Mouse (Mus musculus) intestine, embryonic 14.5 days (tissue): ENCODE results near the gene Mettl17. TPM values are rescaled to one million over a fixed set of nuclear protein-coding genes. Genes with fewer than 3 reads are reported as not detected.
"Not testable (repeated sequence)": the region's sequence is repeated elsewhere in the genome, so short reads cannot be mapped to it uniquely, and the experiment has no call there.

Source experiments
- ATAC-seq: fragments of 200-750 bp; cut with Nextera tagmentation; replicated peaks from 2 replicates; pipeline ENCODE4 v1.8.0; 2017; ENCODE audit warnings: low read depth, moderate number of reproducible peaks, moderate TSS enrichment, moderate library complexity; ENCODE audit not compliant: low FRiP score, low TSS enrichment
- DNase-seq: peaks from one replicate; pipeline ENCODE4 v3.0.0-alpha.2; 2018; ENCODE audit warnings: low spot score
- H3K27ac ChIP-seq: fragments of 300-500 bp; sonication (generic); 2 replicates; pipeline ENCODE4 v1.5.1; 2014; ENCODE audit warnings: low read depth, mild to moderate bottlenecking, control low read depth
- H3K27me3 ChIP-seq: fragments of 300-500 bp; sonication (generic); replicated peaks from 2 replicates; pipeline ENCODE4 v1.6.1; 2014; ENCODE audit warnings: low read length, control low read depth; ENCODE audit not compliant: control insufficient read depth, insufficient read depth
- H3K36me3 ChIP-seq: fragments of 300-500 bp; sonication (generic); 2 replicates; pipeline ENCODE4 v1.6.1; 2014; ENCODE audit warnings: low read length, control low read depth; ENCODE audit not compliant: control insufficient read depth, insufficient read depth
- H3K4me1 ChIP-seq: fragments of 300-500 bp; sonication (generic); replicated peaks from 2 replicates; pipeline ENCODE4 v1.6.1; 2014; ENCODE audit warnings: low read length, control low read depth, mixed read lengths; ENCODE audit not compliant: control insufficient read depth, insufficient read depth
- H3K4me2 ChIP-seq: fragments of 300-500 bp; sonication (generic); 2 replicates; pipeline ENCODE4 v1.6.1; 2014; ENCODE audit warnings: low read length
- H3K4me3 ChIP-seq: fragments of 300-500 bp; sonication (generic); 2 replicates; pipeline ENCODE4 v1.5.1; 2014; ENCODE audit warnings: low read depth, low read length, control low read depth, mixed read lengths
- H3K9ac ChIP-seq: fragments of 300-500 bp; sonication (generic); 2 replicates; pipeline ENCODE4 v1.6.1; 2014; ENCODE audit warnings: mild to moderate bottlenecking, low read length
- H3K9me3 ChIP-seq: fragments of 300-500 bp; sonication (generic); 2 replicates; pipeline ENCODE4 v1.6.1; 2016; ENCODE audit warnings: low read length, control low read depth; ENCODE audit not compliant: control insufficient read depth
- WGBS: fragments of 180-500 bp; shearing (Covaris S2); extraction: QIAGEN DNeasy Blood & Tissue Kit; methylation state at CpG from one replicate; pipeline ENCODE4 v1.1.7; 2014; 5-methylcytosine and 5-hydroxymethylcytosine counted together
- polyA plus RNA-seq: library from polyadenylated mRNA; unstranded; fragments of >200 nt; fragmentation: Nextera tagmentation; extraction: Ambion mirVana; gene quantifications from 2 replicates; pipeline ENCODE4 v1.2.1, GENCODE M21; 2014

Mettl17 gene
- polyA plus RNA-seq, 1 experiment from 2014 or later = 54.9 TPM

DNA sequence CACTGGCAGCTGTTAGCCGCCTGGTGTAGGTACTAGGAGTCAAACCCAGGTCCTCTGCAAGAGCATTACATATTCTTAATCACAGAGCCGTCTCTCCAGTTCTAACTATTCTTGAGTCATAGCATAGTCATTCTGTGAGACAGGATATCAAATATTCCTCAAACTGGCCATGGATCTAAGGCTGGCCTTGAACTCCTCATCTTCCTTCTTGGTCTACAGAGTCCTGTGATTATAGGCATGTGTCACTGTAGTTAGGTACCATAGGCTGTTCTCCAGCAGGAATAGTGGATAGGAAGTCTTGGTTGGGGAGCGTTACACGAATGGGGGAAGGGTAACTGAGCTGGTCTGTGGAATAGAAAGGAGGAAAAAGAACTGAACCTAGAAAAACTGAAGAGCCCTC, 31.9 kb downstream of the Mettl17 start:
- no peak for ATAC-seq
- WGBS = 87% methylated on average over 4 of the region's 4 CpGs
- no peaks in the 10 kb centered on the region for H3K36me3 ChIP-seq

DNA sequence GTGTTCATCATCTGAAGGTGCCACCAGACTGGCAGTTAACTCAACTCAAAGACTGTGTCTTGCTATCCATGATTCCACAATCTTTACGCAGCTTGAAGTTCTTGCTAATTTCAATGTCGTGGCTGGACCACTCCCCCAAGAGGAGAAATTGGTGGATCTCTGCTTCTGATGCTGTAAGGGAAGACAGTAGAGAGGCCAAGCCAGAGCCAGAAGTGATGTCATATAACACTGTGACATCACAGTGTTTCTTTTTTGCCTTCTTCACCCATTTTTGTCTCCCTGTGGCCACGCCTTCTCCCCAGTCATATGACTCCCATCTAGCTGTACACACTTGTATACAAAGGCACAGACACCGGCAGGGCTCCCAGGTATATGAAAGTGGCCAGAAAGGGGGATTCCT, 33.5 kb downstream of the Mettl17 start, which contains the start of gene Tppp2:
Tppp2 (plus strand) TSS at position 301 of the 400 bp plus-strand sequence.
- no peaks in the 10 kb centered on the region for H3K9me3 ChIP-seq
- H3K4me3 ChIP-seq = no peak within 1 kb of the TSS
- 85% methylated on average over 4 of the region's 4 CpGs for WGBS
- peaks cover 19% of the 10 kb centered on the region; the same call in 1 of the 2 replicates for H3K4me1 ChIP-seq
- no peaks in the 10 kb centered on the region for H3K27me3 ChIP-seq
- ATAC-seq (no peak), DNase-seq (no peak)
- no peak within 1 kb of the TSS for H3K27ac ChIP-seq
- H3K36me3 ChIP-seq = no peaks in the 10 kb centered on the region
- no peak within 1 kb of the TSS for H3K4me2 ChIP-seq
- no peak within 1 kb of the TSS for H3K9ac ChIP-seq

More for the DNA sequence above, 31.9 kb downstream of the Mettl17 start:
- peaks cover 15% of the 10 kb centered on the region; the same call in 1 of the 2 replicates for H3K4me1 ChIP-seq
- H3K9ac ChIP-seq = no peak overlapping the region
- DNase-seq = no peak
- no peak overlapping the region for H3K4me3 ChIP-seq
- H3K27ac ChIP-seq = no peak overlapping the region
- H3K9me3 ChIP-seq = no peaks in the 10 kb centered on the region
- no peak overlapping the region for H3K4me2 ChIP-seq
- H3K27me3 ChIP-seq = no peaks in the 10 kb centered on the region

DNA sequence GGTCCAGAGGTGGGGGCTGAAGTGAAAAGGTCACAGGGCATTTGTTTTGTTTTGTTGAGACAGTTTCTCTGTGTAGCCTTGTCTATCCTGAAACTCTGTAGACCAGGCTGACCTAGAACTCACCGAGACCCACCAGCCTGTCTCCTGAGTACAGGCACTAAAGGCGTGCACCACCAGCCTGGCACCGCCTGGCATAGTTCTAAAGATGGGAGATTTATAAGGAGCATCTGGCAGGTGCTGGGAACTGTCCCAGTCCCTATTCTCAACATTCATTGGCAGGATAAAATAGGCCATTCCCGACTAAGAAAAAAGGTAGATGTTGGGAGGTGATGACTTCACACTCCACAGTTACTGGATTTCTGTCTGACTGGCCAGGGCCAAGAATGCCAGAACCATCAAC, 34.3 kb downstream of the Mettl17 start:
- Histone ChIP-seq H3K4me1 (peaks cover 19% of the 10 kb centered on the region; the same call in 1 of the 2 replicates), H3K9me3 (no peaks in the 10 kb centered on the region), H3K4me2 (no peak overlapping the region), H3K27me3 (no peaks in the 10 kb centered on the region), H3K27ac (no peak overlapping the region), H3K9ac (no peak overlapping the region), H3K36me3 (no peaks in the 10 kb centered on the region), H3K4me3 (no peak overlapping the region)
- 87% methylated on average over 4 of the region's 4 CpGs for WGBS
- DNase-seq = no peak
- no peak for ATAC-seq

DNA sequence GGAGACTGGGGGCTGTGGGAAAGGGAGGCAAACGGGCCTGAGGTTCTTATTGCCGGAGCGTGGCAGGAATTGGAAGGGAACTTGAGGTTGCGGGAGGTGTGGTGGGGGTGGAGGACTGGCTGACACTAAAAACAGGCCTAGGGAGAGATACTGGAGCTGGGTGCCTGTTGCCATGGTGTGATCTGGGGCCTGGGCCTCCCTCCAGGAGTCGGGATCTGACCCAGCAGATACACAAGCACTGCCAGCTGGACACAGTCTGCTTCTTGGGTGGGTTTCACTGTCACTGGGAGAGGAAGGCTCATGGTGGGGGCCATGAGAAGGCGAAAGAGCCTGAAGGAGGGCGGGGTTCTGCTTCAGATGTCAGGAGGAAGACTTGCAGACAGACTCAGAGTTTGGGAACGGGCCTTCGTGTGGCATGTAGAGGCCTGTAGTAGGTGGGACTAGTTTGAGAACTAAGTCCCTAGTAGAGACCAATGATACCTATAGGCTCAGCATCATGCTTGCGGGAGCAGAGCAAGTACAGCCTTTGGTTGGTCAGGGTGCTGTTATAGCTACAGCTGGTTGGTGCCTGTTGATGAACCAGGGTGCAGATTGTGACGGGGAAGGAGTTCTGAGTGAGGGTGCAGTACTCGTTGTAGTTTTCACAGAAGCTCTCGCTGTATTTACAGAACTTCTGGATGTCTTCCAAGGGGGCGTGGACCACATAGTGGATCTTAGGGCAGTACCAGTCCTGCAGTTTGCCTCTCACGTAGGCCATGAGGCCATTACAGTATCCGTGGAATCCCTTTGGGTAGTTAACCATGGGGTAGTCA, 37.3 kb downstream of the Mettl17 start:
- no peak for DNase-seq
- H3K4me3 ChIP-seq = no peak overlapping the region
- no peaks in the 10 kb centered on the region for H3K9me3 ChIP-seq
- H3K27ac ChIP-seq = peak overlapping the region; percentile 52
- peaks cover 10% of the 10 kb centered on the region; the same call in 1 of the 2 replicates for H3K4me1 ChIP-seq
- H3K36me3 ChIP-seq = no peaks in the 10 kb centered on the region
- no peaks in the 10 kb centered on the region for H3K27me3 ChIP-seq
- no peak overlapping the region for H3K4me2 ChIP-seq
- 55% methylated on average over 16 of the region's 16 CpGs for WGBS
- no peak overlapping the region for H3K9ac ChIP-seq
- peak; percentile 58; the same call in 1 of the 2 replicates for ATAC-seq

DNA sequence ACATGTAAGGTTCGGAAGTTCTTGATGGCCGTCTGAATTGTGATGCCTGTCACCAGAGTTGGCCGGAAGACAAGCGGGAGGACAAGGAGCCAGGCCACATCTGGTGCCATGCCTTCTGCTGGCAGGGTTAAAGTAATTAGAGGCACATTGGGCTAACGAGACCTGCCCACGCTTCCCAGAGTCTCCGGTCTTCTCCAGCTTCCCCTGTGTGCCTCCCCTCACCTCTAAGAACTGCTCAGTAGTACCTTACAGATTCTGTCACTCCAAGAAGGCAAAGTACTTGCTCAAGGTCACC, 37.9 kb downstream of the Mettl17 start, which contains the start of gene Rnase13:
Rnase13 (minus strand) TSS at position 203 of the 295 bp plus-strand sequence.
- 88% methylated on average over 7 of the region's 7 CpGs for WGBS
- H3K4me3 ChIP-seq = no peak within 1 kb of the TSS
- DNase-seq (no peak), ATAC-seq (no peak)
- peaks cover 10% of the 10 kb centered on the region; the same call in 1 of the 2 replicates for H3K4me1 ChIP-seq
- no peak within 1 kb of the TSS for H3K4me2 ChIP-seq
- no peak within 1 kb of the TSS for H3K9ac ChIP-seq
- H3K27me3 ChIP-seq = no peaks in the 10 kb centered on the region
- peak within 1 kb of the TSS; percentile 52 for H3K27ac ChIP-seq
- no peaks in the 10 kb centered on the region for H3K9me3 ChIP-seq
- H3K36me3 ChIP-seq = no peaks in the 10 kb centered on the region

DNA sequence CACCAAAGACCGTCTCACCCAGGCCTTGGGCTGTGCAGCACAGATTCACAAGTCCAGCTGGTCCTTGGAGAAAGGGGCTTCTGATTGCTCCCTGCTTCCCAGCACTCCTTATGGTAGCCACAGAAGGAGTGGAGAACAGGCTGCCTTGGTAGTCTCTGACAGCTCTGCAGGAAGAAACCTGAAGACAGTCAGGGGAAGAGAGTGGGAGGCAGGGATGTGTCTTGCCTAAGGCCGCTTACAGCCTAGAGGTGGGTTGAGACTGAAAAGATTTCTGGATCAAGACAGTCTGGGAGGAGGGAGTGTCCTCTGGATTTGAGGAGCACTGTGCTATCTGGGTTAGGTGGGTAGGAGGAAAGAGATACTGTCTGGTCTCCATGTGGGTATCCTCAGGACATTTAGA, 38.3 kb downstream of the Mettl17 start:
- Histone ChIP-seq H3K4me2 (no peak overlapping the region), H3K27ac (no peak overlapping the region), H3K36me3 (no peaks in the 10 kb centered on the region), H3K4me1 (peaks cover 10% of the 10 kb centered on the region; the same call in 1 of the 2 replicates), H3K9ac (no peak overlapping the region), H3K27me3 (no peaks in the 10 kb centered on the region), H3K9me3 (no peaks in the 10 kb centered on the region), H3K4me3 (no peak overlapping the region)
- ATAC-seq = no peak
- WGBS = 93% methylated on average over 2 of the region's 2 CpGs
- no peak for DNase-seq

DNA sequence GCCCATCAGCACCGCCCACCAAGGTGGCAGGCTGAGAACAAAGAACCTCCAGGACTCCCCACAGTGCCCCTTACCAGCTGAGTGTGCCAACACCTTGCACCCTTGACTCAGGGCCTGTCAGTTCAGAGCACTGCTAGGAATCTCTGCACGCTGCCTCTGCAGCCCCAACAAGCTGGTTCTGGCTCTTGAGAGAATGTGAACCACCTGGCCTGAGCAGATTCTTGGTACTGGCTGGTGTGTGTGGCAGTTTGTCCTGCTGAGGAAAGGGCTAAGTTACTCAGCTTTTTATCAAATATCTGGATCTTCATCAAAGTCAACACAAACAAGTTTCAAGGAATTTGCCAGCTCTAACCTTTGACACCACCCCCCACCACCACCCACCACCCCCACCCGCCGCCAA, 38.9 kb downstream of the Mettl17 start:
- Histone ChIP-seq H3K4me3 (no peak overlapping the region), H3K4me1 (peaks cover 10% of the 10 kb centered on the region; the same call in 1 of the 2 replicates), H3K9me3 (no peaks in the 10 kb centered on the region), H3K27ac (no peak overlapping the region), H3K27me3 (no peaks in the 10 kb centered on the region), H3K36me3 (no peaks in the 10 kb centered on the region), H3K9ac (no peak overlapping the region), H3K4me2 (no peak overlapping the region)
- no peak for ATAC-seq
- no peak for DNase-seq
- WGBS = 82% methylated on average over 4 of the region's 4 CpGs

DNA sequence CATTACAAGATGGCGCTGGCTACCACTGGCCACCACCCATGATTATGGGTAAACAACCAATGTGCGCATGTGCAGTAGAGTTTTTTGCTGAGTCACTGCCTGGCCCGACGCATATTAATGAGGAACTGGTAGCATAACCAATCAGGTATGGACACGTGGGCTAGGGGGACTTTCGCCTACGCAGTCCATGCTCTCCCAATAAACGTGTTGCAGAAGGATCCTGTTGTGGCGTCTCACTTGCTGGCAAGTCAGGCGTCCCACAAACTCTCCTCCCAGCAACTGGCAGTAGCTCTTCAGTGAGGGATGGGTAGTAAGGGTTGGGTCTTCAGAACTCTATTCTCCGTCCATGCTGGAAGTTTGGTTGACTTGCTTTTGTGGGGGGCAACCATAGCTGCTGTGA, 42.3 kb downstream of the Mettl17 start:
- not testable (repeated sequence) for ATAC-seq, H3K27me3 ChIP-seq, H3K27ac ChIP-seq, H3K4me2 ChIP-seq, H3K9ac ChIP-seq, H3K36me3 ChIP-seq, H3K4me3 ChIP-seq, H3K9me3 ChIP-seq, DNase-seq
- WGBS = 92% methylated on average over 11 of the region's 11 CpGs
- peaks cover 20% of the 10 kb centered on the region for H3K4me1 ChIP-seq
